Mouse (Mus musculus): ENCODE measurements around the gene Defb22. TPM values are rescaled to one million over a fixed set of nuclear protein-coding genes. Genes with fewer than 3 reads are reported as not detected.

The Defb22 gene
- polyA plus RNA-seq, 1 experiment, result not detected

- no peaks in the 10 kb centered on the region for H3K4me1 ChIP-seq (ENCODE audit: control insufficient read depth, insufficient read depth, low read length)
- H3K36me3 ChIP-seq (ENCODE audit: control insufficient read depth, insufficient read depth, low read length), result no peaks in the 10 kb centered on the region; the same call in 1 of the 2 replicates
- TF ChIP-seq POLR2A (IDR thresholded peaks at IDR 0.05; ENCODE audit: control insufficient read depth, low read depth, low read length), result no peak
- no peak for TF ChIP-seq CTCF (IDR thresholded peaks at IDR 0.05; ENCODE audit: control insufficient read depth, insufficient read depth, insufficient replicate concordance, low read depth, low read length)
- no peak overlapping the region for H3K4me3 ChIP-seq (ENCODE audit: control insufficient read depth, low read depth, low read length)
- no peak overlapping the region for H3K27ac ChIP-seq (ENCODE audit: control insufficient read depth, insufficient read depth, low read depth, low read length)
- H3K27me3 ChIP-seq (ENCODE audit: control insufficient read depth, insufficient read depth, low read length), result no peaks in the 10 kb centered on the region
Measured at GRCm38 (mm10) chr2:152442322-152442721, 47.6 kb downstream of the Defb22 start.

GRCm38 (mm10) chr2:152439833-152440232 lies 50.1 kb downstream of the Defb22 start:
- H3K27me3 ChIP-seq (ENCODE audit: control insufficient read depth, insufficient read depth, low read length), result no peaks in the 10 kb centered on the region
- no peak for TF ChIP-seq CTCF (IDR thresholded peaks at IDR 0.05; ENCODE audit: control insufficient read depth, insufficient read depth, insufficient replicate concordance, low read depth, low read length)
- no peak for TF ChIP-seq POLR2A (IDR thresholded peaks at IDR 0.05; ENCODE audit: control insufficient read depth, low read depth, low read length)
- H3K4me1 ChIP-seq (ENCODE audit: control insufficient read depth, insufficient read depth, low read length), result no peaks in the 10 kb centered on the region
- H3K27ac ChIP-seq (ENCODE audit: control insufficient read depth, insufficient read depth, low read depth, low read length), result no peak overlapping the region
- H3K4me3 ChIP-seq (ENCODE audit: control insufficient read depth, low read depth, low read length), result no peak overlapping the region
- no peaks in the 10 kb centered on the region; the same call in 1 of the 2 replicates for H3K36me3 ChIP-seq (ENCODE audit: control insufficient read depth, insufficient read depth, low read length)

DNA sequence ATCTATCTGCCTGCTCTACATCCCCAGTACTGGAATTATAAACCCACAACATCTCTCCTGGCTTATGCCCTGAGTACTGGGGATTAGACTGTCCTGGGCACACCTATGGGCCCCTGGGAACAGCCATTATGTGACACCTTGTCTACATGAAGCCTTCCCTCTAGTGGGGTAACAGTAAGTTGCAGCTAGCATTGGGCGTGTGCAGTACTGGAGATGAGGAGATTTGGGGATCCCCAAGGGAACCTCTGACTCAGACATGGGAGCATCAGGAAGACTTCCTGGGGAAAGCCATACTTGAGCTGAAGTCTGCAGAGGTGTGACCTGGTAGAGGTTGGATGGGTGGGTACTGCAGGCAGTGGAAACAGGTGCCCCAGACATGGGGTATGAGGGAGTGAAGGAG lies 51.0 kb downstream of the Defb22 start:
- H3K36me3 ChIP-seq (ENCODE audit: control insufficient read depth, insufficient read depth, low read length), result no peaks in the 10 kb centered on the region; the same call in 1 of the 2 replicates
- H3K4me3 ChIP-seq (ENCODE audit: control insufficient read depth, low read depth, low read length), result no peak overlapping the region
- no peak overlapping the region for H3K27ac ChIP-seq (ENCODE audit: control insufficient read depth, insufficient read depth, low read depth, low read length)
- no peaks in the 10 kb centered on the region for H3K27me3 ChIP-seq (ENCODE audit: control insufficient read depth, insufficient read depth, low read length)
- TF ChIP-seq POLR2A (IDR thresholded peaks at IDR 0.05; ENCODE audit: control insufficient read depth, low read depth, low read length) (no peak), CTCF (IDR thresholded peaks at IDR 0.05; ENCODE audit: control insufficient read depth, insufficient read depth, insufficient replicate concordance, low read depth, low read length) (no peak)
- no peaks in the 10 kb centered on the region for H3K4me1 ChIP-seq (ENCODE audit: control insufficient read depth, insufficient read depth, low read length)

GRCm38 (mm10) chr2:152436983-152437860 lies 52.7 kb downstream of the Defb22 start:
- Histone ChIP-seq H3K4me3 (ENCODE audit: control insufficient read depth, low read depth, low read length) (peak overlapping the region; percentile 84), H3K36me3 (ENCODE audit: control insufficient read depth, insufficient read depth, low read length) (no peaks in the 10 kb centered on the region; the same call in 1 of the 2 replicates), H3K27me3 (ENCODE audit: control insufficient read depth, insufficient read depth, low read length) (no peaks in the 10 kb centered on the region), H3K27ac (ENCODE audit: control insufficient read depth, insufficient read depth, low read depth, low read length) (no peak overlapping the region), H3K4me1 (ENCODE audit: control insufficient read depth, insufficient read depth, low read length) (no peaks in the 10 kb centered on the region)
- peak; percentile 81 for TF ChIP-seq CTCF (IDR thresholded peaks at IDR 0.05; ENCODE audit: control insufficient read depth, insufficient read depth, insufficient replicate concordance, low read depth, low read length)
- 0 out of 2 replicates have a peak, but pooled peaks have one; percentile 35 for TF ChIP-seq POLR2A (IDR thresholded peaks at IDR 0.05; ENCODE audit: control insufficient read depth, low read depth, low read length)

- no peak overlapping the region for H3K4me3 ChIP-seq (ENCODE audit: control insufficient read depth, low read depth, low read length)
- H3K27ac ChIP-seq (ENCODE audit: control insufficient read depth, insufficient read depth, low read depth, low read length), result no peak overlapping the region
- TF ChIP-seq POLR2A (IDR thresholded peaks at IDR 0.05; ENCODE audit: control insufficient read depth, low read depth, low read length) (no peak), CTCF (IDR thresholded peaks at IDR 0.05; ENCODE audit: control insufficient read depth, insufficient read depth, insufficient replicate concordance, low read depth, low read length) (no peak)
- no peaks in the 10 kb centered on the region for H3K27me3 ChIP-seq (ENCODE audit: control insufficient read depth, insufficient read depth, low read length)
- H3K4me1 ChIP-seq (ENCODE audit: control insufficient read depth, insufficient read depth, low read length), result no peaks in the 10 kb centered on the region
- H3K36me3 ChIP-seq (ENCODE audit: control insufficient read depth, insufficient read depth, low read length), result no peaks in the 10 kb centered on the region; the same call in 1 of the 2 replicates
Measured at GRCm38 (mm10) chr2:152436405-152436901, 53.5 kb downstream of the Defb22 start.

Other genes with a start within 250 kb of the Defb22 start
- gene Tbc1d20, start 196.3 kb downstream of the Defb22 start, polyA plus RNA-seq (2012; rRNA removed), result 236 and 271 TPM in 2 replicates
- 72.2 and 76.2 TPM in 2 replicates for gene Rbck1, start 157.5 kb downstream of the Defb22 start, polyA plus RNA-seq (2012; rRNA removed)
- gene Trib3, start 146.1 kb downstream of the Defb22 start, polyA plus RNA-seq (2012; rRNA removed), result 0.16 and 0.26 TPM in 2 replicates
- 0.85 and 0.97 TPM in 2 replicates for gene Nrsn2, start 113.5 kb downstream of the Defb22 start, polyA plus RNA-seq (2012; rRNA removed)
- gene Sox12, start 92.1 kb downstream of the Defb22 start, polyA plus RNA-seq (2012; rRNA removed), result 5.9 and 6.2 TPM in 2 replicates
- 2.5 and 2.8 TPM in 2 replicates for gene Zcchc3, start 75.1 kb downstream of the Defb22 start, polyA plus RNA-seq (2012; rRNA removed)
- gene 6820408C15Rik, start 74.6 kb downstream of the Defb22 start, polyA plus RNA-seq (2012; rRNA removed), result 54.7 and 73.0 TPM in 2 replicates
- 1.4 TPM in 1 of 2 replicates, not detected in the other for gene Defb23, start 25.5 kb downstream of the Defb22 start, polyA plus RNA-seq (2012; rRNA removed)
- 0.28 and 0.52 TPM in 2 replicates for gene Defb20, start 13.1 kb downstream of the Defb22 start, polyA plus RNA-seq (2012; rRNA removed)
- 4.3 TPM in 1 of 2 replicates, not detected in the other for gene Defb26, start 21.6 kb upstream of the Defb22 start, polyA plus RNA-seq (2012; rRNA removed)
- 108 TPM in 1 of 2 replicates, not detected in the other for gene Defb28, start 28.1 kb upstream of the Defb22 start, polyA plus RNA-seq (2012; rRNA removed)
- not detected in 2 replicates for gene Defb29, start 50.0 kb upstream of the Defb22 start, polyA plus RNA-seq (2012; rRNA removed)
- gene Gm17416, start 79.2 kb upstream of the Defb22 start, polyA plus RNA-seq (2012; rRNA removed), result not detected in 2 replicates
- gene Defb21, start 82.6 kb upstream of the Defb22 start, polyA plus RNA-seq (2012; rRNA removed), result 4.1 and 4.5 TPM in 2 replicates
- 710 and 946 TPM in 2 replicates for gene Defb19, start 90.2 kb upstream of the Defb22 start, polyA plus RNA-seq (2012; rRNA removed)
- gene Defb45, start 109.3 kb upstream of the Defb22 start, polyA plus RNA-seq (2012; rRNA removed), result 16.3 and 25.5 TPM in 2 replicates
- gene Defb36, start 114.2 kb upstream of the Defb22 start, polyA plus RNA-seq (2012; rRNA removed), result 125 and 129 TPM in 2 replicates
- not detected in 2 replicates for gene Defb25, start 132.9 kb upstream of the Defb22 start, polyA plus RNA-seq (2012; rRNA removed)
- gene Rem1, start 136.8 kb upstream of the Defb22 start, polyA plus RNA-seq (2012; rRNA removed), result 1.2 and 1.7 TPM in 2 replicates
- 84.1 and 84.7 TPM in 2 replicates for gene H13, start 179.3 kb upstream of the Defb22 start, polyA plus RNA-seq (2012; rRNA removed)
- gene Mcts2, start 196.9 kb upstream of the Defb22 start, polyA plus RNA-seq (2012; rRNA removed), result 41.8 and 43.6 TPM in 2 replicates
- 5.5 and 12.8 TPM in 2 replicates for gene Id1, start 246.1 kb upstream of the Defb22 start, polyA plus RNA-seq (2012; rRNA removed)